Mouse (Mus musculus) spleen, postnatal 4 days (tissue): Measurements from ENCODE around the gene Bglap3.
"Not testable (repeated sequence)": the region's sequence is repeated elsewhere in the genome, so short reads cannot be mapped to it uniquely, and the experiment has no call there.

Source experiments
- DNase-seq, 2 experiments: peaks; one replicate each; pipeline ENCODE4 v3.0.0; 2022; ENCODE audit warnings: low spot score in 2 of 2

Gene Bglap3

DNA sequence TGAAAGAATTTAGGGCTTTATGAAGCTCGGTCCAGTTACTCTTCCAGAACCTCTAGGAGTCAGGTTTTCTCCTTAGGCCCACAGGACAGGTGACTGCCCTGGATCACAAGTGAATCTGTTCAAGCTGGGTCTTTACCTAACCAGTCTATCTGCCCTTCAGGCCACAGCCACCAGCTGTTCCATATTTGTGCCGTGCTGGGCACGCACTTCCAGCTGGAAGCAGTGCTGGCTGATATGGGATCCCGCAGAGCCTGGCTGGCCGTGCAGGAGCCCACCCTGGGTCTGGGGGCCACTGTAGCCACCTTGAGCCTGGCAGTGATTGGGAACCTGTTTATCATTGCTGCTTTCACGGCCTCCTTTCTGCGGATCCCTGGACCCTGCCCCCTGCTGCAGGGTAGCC lies 4.1 kb upstream of the Bglap3 start:
- DNase-seq: not testable (repeated sequence)

DNA sequence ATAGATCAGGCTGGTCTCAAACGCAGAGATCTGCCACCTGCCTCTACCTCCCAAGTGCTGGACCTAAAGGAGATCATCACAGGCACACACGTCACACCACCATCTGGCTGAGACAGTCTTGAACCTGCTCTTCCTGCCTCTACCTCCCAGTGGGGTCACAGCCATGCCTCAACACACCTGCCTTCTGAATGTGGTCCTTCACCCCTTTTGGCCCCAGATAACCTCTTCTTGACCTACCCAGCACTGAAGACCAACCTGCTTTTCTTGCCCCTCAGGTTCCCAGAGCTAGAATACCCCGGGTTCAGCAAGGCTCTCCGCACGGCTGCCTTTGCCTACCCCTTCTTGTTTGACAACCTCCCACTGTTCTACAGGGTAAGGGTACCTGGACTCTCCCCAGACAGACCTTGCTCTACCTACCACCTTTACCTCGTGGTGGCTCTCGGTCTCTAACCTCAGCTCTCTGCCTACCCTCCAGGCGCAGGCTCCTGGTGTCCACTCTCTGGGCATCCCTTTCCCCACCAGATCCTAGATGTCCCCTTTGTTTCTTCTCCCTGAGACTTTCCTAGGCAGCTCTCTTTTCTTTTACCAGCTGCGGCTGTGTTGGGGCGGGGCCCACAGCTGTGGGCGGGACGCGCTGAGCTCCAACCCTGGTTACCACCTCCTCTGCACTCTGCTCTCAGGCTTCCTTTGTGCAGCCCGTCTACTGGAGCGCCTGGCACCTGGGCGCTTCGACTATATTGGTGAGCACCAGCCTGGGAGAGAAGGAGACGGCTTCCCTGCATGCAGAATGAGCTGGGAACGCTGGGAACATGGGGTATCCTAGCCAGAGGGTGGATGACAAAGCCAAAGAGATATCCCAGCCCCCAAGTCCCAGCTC lies 3.4 kb upstream of the Bglap3 start:
- DNase-seq: not testable (repeated sequence)

DNA sequence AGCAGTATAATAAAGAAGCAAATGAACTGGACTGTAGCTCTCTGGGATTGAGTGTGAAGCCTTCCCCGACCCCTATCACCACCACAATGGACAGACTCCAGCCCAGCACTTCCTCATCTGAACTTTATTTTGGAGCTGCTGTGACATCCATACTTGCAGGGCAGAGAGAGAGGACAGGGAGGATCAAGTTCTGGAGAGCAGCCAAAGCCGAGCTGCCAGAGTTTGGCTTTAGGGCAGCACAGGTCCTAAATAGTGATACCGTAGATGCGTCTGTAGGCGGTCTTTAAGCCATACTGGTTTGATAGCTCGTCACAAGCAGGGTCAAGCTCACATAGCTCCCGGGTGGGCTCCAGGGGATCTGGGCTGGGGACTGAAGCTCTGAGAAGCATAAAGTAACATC lies 4.0 kb downstream of the Bglap3 start:
- DNase-seq: not testable (repeated sequence)

DNA sequence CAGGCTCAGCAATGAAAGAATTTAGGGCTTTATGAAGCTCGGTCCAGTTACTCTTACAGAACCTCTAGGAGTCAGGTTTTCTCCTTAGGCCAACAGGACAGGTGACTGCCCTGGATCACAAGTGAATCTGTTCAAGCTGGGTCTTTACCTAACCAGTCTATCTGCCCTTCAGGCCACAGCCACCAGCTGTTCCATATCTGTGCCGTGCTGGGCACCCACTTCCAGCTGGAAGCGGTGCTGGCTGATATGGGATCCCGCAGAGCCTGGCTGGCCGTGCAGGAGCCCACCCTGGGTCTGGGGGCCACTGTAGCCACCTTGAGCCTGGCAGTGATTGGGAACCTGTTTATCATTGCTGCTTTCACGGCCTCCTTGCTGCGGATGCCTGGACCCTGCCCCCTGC lies 5.0 kb downstream of the Bglap3 start:
- not testable (repeated sequence) for DNase-seq

DNA sequence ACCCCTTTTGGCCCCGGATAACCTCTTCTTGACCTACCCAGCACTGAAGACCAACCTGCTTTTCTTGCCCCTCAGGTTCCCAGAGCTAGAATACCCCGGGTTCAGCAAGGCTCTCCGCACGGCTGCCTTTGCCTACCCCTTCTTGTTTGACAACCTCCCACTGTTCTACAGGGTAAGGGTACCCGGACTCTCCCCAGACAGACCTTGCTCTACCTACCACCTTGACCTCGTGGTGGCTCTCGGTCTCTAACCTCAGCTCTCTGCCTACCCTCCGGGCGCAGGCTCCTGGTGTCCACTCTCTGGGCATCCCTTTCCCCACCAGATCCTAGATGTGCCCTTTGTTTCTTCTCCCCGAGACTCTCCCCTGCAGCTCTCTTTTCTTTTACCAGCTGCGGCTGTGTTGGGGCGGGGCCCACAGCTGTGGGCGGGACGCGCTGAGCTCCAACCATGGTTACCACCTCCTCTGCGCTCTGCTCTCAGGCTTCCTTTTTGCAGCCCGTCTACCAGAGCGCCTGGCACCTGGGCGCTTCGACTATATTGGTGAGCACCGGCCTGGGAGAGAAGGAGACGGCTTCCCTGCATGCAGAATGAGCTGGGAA lies 5.6 kb downstream of the Bglap3 start:
- DNase-seq: peak; percentile 65 to 80

DNA sequence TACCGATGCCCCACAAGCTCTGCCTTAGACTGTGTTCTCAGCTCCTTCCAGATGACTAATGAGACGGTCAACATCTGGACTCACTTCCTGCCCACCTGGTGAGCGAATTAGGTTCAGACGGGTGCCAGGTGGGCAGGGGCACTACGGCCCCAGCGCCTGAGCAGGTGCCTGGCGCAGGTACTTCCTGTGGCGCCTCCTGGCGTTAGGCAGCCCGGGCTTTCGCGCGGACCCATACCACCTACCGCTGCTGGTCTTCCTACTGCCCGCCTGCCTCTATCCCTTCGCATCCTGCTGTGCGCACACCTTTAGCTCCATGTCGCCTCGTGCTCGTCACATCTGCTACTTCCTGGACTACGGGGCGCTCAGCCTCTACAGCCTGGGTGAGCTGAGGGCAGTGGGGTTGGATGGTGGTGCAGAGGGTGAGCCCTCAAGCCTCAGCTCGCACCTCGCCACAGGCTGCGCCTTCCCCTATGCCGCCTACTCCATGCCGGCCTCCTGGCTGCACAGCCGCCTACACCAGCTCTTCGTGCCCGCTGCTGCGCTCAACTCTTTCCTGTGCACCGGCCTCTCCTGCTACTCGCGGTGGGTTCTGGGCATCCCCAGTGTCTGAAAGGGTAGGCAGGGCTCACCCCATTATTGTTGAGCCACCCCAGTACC lies 6.7 kb downstream of the Bglap3 start:
- peak in 1 of 2 experiments; percentile 68 for DNase-seq

- DNase-seq: peak; percentile 90
These were observed 8.2 kb downstream of the Bglap3 start, which contains the start of gene Paqr6 for GRCm38 (mm10) chr3:88364337-88364736. Gene Paqr6 (plus strand): TSS chr3:88364584.

GRCm38 (mm10) chr3:88363700-88364099 lies 8.8 kb downstream of the Bglap3 start:
- peak; percentile 68 to 77 for DNase-seq

- DNase-seq: no peak
These were observed 10.8 kb downstream of the Bglap3 start for GRCm38 (mm10) chr3:88361612-88362313.

- DNase-seq: no peak
These were observed 11.4 kb downstream of the Bglap3 start for GRCm38 (mm10) chr3:88361096-88361495.

DNA sequence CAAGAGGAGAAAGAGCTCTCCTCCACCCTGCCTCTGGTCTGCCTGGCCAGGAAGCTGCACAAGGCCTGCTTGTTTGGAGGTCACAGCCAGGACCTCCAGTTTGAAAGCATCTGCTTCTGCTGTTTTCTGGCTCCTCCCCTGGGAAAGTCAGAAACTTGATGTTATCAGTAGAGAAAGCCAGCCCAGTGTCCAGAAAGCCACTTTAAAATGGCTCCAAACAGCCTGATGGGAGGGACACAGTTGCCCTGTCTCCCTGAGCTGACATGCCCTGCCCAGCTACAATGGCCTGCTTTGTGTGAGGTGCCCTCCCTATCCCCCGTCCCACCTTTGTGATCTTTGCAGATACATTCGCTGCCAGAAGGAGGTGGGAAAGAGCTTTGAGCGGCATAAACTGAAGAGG lies 12.6 kb downstream of the Bglap3 start:
- DNase-seq: no peak

GRCm38 (mm10) chr3:88359584-88359983 lies 13.0 kb downstream of the Bglap3 start:
- no peak for DNase-seq

GRCm38 (mm10) chr3:88354396-88355165 lies 18.0 kb downstream of the Bglap3 start:
- no peak for DNase-seq

DNA sequence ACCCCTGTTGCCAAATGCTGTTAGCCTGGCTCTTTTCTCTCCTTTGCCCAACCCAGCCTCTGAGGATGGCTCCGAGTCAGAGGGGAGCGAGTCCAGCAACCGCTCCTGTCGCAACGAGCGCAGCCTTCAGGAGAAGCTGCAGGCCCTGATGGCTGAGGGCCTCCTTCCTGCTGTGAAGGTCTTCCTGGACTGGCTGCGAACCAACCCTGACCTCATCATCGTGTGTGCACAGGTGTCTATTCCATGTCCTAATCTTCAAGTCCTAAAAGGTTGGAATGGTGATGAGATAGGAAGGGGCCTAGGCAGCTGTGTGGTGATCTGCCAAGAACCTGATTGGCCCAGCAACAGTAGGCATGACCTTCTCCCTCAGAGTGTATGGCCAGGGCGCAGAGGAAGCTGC lies 19.6 kb downstream of the Bglap3 start:
- no peak for DNase-seq

DNA sequence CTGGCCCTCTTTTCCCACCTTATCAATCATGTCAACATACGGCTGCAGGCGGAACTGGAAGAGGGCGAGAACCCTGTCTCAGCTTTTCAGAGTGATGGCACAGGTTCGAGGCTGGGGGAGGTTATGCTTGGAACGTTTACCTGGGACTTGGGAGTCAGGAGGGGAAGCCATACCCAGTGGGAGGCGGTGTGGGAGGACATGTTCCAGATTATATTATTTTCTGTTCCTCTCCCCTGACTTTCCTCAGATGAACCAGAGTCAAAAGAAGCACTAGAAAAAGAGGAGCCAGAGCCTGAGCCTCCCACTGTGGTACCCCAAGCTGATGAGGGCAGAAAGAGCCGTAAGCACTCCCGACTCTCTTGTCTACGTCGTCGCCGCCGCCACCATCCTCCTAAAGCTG lies 21.8 kb downstream of the Bglap3 start:
- no peak for DNase-seq

DNA sequence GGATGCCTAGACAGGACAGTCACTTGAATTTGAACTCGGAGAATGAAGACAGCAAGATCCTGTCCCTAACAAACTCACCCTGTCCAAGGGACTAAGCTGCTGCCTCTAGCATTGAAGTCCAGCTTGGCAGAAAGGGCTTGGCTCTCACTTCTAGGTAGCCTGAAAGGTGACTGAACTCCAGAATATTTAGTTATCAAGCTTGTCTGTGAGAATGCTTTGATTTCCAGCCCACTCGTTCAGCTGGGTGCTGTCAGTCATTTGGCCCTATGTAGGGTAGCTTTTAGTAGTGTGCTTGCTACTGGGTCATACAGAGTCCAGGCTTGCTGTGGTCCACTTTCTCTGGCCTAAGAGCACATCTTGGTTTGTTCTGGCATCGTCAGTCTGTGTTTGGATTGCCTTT lies 33.5 kb downstream of the Bglap3 start:
- no peak for DNase-seq

DNA sequence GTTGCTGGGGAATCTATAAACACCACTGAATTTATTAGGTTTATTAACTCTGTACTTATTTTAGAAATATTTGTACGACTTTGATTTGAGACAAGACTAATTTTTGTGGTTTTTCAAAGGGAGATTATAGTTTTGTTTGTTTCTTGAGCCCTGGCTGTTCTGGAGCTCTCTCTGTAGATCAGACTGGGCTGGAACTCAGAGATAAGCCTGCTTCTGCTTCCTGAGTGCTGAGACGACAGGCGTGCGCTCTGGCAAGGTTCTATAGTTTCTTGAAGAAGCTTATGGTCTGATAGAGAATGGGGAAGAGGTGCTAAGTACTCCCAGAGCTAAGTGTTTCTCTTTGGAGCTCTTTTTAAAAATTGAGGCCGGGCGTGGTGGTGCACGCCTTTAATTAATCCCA lies 34.2 kb downstream of the Bglap3 start:
- DNase-seq: no peak

DNA sequence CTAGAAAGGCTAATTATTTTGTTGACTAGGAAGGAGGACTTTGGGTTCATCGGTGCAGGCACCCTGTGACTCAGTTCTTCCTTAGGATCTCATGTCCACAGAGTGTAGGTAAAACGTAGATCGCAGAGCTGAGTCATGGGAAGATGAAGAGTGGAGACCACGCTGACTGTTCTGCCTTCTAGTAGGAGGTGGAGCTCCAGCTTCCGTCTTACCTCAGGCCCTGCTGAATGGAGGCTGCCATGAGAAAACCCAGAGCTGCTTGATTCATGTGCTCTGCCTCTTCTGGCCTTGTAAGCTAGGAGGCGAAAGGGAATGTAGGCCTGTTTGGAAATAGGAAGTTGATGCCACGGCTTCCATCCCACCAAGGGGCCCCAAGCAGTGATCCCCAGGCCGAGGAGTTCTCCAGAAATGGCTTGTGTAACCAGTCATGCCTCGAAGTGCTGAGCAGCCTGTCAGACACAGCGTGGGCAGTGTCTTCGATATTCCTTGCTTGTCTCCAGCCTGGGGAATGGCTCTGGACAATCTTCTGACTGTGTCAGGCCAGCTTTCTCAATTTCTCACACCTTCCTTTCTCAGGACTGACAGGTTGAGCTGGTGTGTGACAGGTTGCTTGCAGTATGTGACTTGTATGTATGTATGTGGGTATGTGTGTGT lies 35.0 kb downstream of the Bglap3 start:
- no peak for DNase-seq

DNA sequence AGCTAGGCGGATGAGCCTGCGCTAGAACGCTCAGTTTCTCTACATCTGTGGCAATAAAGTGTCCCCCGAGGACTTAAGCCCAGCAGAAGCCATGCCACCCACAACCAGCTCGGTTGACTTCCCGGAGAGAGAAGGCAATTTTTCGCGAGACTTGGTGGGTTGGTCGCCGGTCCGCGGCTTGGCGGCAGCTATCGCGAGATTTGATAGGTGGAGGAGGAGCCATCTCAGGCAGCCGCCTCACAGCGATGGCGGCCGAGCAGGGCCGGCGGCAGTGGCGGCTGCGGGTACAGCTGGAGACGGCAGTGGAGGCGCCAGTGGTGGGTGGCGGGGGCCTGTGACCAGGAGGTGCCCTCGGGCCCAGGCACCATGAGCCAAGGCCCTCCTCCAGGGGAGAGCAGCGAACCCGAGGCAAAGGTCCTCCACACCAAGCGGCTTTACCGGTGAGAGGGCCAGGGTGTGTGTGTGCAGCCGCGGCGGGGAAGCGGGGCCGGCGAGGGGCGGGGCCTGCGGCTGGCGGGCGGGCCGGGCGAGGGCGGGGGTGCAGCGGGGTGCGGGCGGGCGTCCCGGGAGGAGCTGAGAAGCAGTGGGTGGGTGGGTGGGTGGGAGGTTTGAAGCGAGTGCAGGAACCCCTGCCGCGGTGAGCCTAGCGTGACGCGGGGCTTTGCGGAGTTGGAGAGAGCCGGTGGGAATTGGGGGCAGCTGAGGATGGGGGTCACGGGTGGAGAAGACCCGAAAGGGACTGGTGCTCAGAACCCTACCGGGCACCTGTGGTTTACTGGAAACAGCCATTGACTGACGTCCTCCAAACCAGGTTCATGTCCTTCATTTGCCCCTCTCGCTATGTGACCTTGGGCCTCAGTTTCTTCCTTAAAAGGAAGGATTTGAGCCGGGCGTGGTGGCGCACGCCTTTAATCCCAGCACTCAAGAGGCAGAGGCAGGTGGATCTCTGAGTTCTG lies 36.2 kb downstream of the Bglap3 start, which contains the start of the genes Tmem79 and Smg5:
Gene Tmem79, minus strand, starts transcription at position 91 of the 956 bp plus-strand sequence.
Gene Smg5, plus strand, starts transcription at position 203 of the 956 bp plus-strand sequence.
- peak; percentile 97 to 98 for DNase-seq
